Comparison of ENCODE assay signal across 14 mouse cellular contexts in genomic region chr4:132266835-132267349, GRCm38 (mm10).
"Had no signal": no experiment of that assay in that cellular context is flagged by ENCODE, and none has a peak within 500 bp of the region (broad histone marks: within the 10 kb centered on the region; RNA-seq: fewer than 3 reads in every experiment).

No protein-coding gene starts in this region.

- H3K36me3 ChIP-seq: intestine, embryonic 15.5 days; limb, embryonic 10.5 days; liver, embryonic 15.5 days; midbrain, embryonic 15.5 days; neural tube, embryonic 12.5 days; stomach, embryonic 15.5 days had no signal

- H3K4me2 ChIP-seq: intestine, embryonic 15.5 days; liver, embryonic 11.5 days; liver, embryonic 15.5 days; midbrain, embryonic 15.5 days; neural tube, embryonic 12.5 days; stomach, embryonic 15.5 days had no signal

- H3K4me3 ChIP-seq: intestine, embryonic 15.5 days; limb, embryonic 10.5 days; liver, embryonic 15.5 days; midbrain, embryonic 15.5 days; neural tube, embryonic 12.5 days; stomach, embryonic 15.5 days had no signal

- H3K27ac ChIP-seq: intestine, embryonic 15.5 days; limb, embryonic 10.5 days; liver, embryonic 15.5 days; midbrain, embryonic 15.5 days; neural tube, embryonic 12.5 days; stomach, embryonic 15.5 days had no signal

- DNase-seq: kidney, adult 18-20 months; kidney, postnatal 10 days; kidney, postnatal 4 days; lung, adult 2 months; lung, postnatal 36 days; thymus, postnatal 4 days had no signal

- ATAC-seq: intestine, embryonic 15.5 days; lung, postnatal 0 days; midbrain, embryonic 15.5 days had no signal

- H3K9me3 ChIP-seq: intestine, embryonic 15.5 days; limb, embryonic 10.5 days; liver, embryonic 15.5 days; midbrain, embryonic 15.5 days; neural tube, embryonic 12.5 days; stomach, embryonic 15.5 days had no signal

- H3K9ac ChIP-seq: intestine, embryonic 15.5 days; liver, embryonic 15.5 days; midbrain, embryonic 15.5 days; neural tube, embryonic 12.5 days; stomach, embryonic 15.5 days had no signal

- H3K27me3 ChIP-seq: intestine, embryonic 15.5 days; liver, embryonic 15.5 days; midbrain, embryonic 15.5 days; neural tube, embryonic 12.5 days; stomach, embryonic 15.5 days had no signal
